Mouse (Mus musculus): ENCODE measurements at regions not wholly inside any gene's neighbourhood (a gene's known extent, or its start where the extent isn't known, plus 50 kb on each side); places are given as distances from the start of the nearest gene placed in this dataset.

GRCm38 (mm10) chr4:12521246-12521645, 349.4 kb upstream of the Fam92a start:
- DNase-seq = no peak

- DNase-seq = no peak
Measured at GRCm38 (mm10) chr4:12516497-12516896, 344.7 kb upstream of the Fam92a start.

GRCm38 (mm10) chr4:12511656-12512385, 340.0 kb upstream of the Fam92a start:
- DNase-seq = peak; percentile 59

DNA sequence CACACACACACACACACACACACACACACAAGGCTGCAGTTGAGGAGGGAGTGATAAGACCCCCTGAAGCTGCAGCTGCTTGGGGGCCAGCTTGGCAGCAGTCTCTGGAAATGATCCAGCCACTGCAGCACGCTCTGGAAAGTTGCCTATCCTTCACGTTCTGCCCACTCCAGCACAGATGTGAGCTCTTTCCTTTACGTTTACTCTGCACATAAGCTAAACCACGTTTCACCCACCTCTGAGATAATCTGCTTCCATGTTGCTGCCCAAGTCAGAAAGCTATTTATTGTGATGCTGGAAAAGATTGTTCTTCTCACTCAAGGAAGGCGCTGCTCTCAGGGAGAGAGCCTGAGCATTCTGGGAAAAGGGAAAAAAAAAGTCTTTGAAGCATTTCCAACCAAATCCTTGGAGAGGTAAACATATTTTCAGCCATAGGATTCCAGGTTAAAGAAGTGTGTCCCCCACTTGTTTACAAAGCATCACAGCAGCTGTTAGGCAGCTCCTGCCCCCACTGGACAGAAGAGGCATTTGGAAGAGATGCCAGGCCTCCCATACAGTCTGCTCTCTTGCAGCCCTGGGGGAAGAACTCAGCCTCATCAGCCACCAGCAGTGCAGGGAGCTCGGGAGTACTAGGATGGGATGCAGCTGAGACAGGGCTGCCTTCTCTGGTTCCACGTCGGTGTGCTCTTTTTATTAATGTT, 335.2 kb upstream of the Fam92a start:
- no peak for DNase-seq

- no peak for DNase-seq
Measured at GRCm38 (mm10) chr4:12501086-12501485, 329.3 kb upstream of the Fam92a start.

DNA sequence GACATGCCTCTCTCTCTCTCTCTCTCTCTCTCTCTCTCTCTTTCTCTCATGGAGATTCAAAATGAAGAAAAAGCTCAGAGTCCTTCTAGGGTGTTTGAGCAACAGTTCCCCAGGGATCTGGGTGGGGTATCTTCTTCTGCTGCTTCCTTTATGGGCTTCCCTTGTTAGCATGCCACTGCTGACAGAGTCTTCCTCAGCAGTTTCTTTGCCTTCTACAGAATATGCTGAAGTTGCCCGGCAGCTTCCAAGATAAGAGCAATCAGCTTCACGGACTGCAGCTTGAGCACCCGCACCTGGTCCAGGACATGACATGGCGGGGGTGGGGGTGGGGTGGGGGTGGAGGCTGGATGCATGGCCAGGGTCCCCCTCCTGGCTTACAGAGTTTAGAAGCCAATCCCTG, 326.6 kb upstream of the Fam92a start:
- no peak for DNase-seq

- DNase-seq = no peak
Measured at GRCm38 (mm10) chr4:12492468-12492867, 320.7 kb upstream of the Fam92a start.

DNA sequence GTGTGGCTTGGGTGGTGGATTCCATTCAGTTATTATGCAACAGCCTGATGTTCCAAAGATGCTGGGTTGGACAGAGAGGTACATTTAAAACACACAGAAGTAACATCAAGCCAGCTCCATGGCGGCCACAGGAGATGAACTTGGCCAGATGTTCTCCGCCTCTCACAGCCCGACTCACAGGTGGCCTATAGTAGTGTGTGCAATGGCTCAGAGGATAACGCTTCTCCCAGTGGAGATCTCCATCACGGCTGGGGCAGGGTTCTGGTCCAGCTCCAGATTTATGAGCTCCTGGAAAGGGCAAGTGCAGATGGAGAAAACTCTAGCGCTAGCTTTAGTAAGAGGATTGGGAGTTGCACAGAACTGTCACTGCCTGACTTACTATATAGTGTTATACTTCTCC, 319.5 kb upstream of the Fam92a start:
- DNase-seq = no peak

- peak; percentile 20 for DNase-seq
Measured at GRCm38 (mm10) chr4:12490066-12490465, 318.3 kb upstream of the Fam92a start.

DNA sequence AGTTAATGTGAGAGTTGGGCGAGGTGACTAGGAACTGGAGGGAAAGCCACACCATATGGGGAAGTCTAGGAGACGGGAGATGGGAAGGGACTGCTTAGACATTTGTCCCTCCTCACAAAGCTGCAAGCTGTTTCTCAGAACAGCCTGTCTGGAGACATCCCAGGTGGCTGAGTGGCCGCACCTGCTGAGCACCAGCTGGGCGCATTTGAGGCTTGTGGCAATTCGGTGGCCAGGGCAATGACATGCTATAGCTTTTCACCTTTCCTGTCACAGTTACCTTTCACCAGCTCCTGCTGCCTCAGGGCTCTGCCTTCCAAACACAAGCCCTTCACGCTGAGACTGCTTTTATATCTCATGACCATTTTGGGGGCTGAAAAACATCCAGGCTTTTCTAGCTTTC, 317.5 kb upstream of the Fam92a start:
- no peak for DNase-seq

DNA sequence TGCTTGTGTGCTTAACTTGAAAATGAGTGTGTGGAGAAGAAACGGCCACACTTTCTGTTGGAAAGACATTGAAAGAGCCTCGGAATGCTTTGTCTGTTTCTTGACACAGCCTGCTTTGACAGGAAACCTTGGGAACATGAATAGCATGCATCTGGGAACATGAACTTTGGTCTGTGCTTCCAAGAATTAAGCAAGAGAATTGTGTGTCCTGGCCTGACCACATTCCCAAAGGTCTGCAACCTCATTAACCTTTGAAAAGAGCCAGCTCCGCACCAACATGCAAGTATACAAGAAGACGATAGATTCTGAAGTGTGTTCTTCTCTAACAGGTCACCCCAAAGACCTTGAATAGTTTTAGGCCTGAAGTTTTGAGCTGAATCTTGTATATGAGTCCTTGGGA, 309.7 kb upstream of the Fam92a start:
- no peak for DNase-seq

- no peak for DNase-seq
Measured at GRCm38 (mm10) chr4:12476717-12477116, 304.9 kb upstream of the Fam92a start.

DNA sequence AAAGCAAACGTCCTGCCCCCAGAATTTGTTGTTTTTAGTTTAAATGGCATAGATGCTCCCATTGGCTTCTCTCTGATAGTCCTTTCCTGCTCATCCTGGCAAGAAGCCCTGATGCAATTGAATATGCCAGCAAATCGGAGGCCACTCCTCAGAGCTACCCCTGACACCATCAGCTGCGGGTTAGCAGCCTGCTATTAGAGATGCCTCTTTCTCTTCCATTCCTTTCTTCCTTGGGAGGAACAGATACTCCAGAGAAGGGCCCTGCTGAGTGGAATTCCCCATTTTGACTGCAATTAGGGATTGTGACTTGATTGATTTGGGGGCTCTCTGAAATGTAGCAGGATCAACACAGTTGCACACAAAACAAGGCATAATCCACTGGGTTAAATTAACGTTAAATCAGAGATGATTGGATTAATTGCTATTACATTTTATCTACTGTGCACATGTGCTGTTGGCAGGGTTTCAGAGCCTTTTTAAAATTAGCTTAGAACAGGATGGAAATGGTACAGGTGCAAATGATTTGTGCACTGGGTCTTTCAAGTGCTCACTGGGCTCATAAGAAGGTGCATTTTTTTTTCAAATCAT, 303.3 kb upstream of the Fam92a start:
- no peak for DNase-seq

DNA sequence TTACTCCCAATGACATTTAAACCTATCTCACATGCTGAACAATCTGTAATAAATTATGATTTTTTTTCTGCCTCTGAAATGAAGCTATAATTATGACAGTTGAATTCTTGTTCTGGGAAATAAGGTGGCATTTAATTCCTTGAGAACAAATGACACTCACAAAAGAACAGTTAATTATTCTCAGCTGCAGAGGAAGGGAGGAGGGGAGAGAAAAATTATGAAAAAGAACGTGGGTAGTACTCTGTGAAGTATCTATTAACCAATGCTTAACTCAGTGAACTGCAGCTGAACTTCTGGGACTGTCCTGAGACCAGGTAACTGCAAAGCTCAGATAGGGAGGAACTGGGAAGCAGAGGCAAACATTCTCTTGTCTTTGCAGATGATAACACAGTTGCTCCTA, 302.6 kb upstream of the Fam92a start:
- DNase-seq = no peak

GRCm38 (mm10) chr4:12461701-12462100, 289.9 kb upstream of the Fam92a start:
- DNase-seq = no peak

- peak; percentile 7 for DNase-seq
Measured at GRCm38 (mm10) chr4:12461251-12461650, 289.4 kb upstream of the Fam92a start.

DNA sequence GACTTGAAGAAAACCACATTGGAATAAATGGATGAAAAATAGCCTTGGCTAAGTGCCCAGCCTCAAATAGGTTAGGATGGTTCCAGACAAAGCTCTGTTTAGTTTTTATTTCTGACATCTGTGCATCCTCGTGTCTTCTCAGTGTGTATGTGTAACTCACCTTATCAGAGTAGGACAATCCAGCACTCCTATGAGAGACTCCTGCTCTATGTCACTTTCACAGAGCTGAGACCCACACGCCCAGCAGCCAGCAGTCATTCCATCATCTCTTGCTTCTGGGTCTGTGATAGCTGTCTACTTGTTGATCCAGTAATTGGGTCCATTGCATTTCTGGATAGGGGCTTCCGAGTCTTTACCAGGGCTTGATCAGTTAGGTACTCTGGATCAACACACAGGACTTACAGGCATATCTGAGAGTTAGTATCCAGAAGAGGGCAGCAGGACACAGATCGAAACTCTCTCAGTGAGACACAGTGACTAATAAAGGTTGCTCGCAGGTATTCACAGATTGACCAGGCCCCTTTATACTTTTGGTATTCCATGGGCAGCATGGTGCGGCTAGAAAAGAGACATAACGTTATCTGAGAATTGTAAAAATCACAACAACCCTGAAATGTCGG, 286.3 kb upstream of the Fam92a start:
- DNase-seq = no peak

DNA sequence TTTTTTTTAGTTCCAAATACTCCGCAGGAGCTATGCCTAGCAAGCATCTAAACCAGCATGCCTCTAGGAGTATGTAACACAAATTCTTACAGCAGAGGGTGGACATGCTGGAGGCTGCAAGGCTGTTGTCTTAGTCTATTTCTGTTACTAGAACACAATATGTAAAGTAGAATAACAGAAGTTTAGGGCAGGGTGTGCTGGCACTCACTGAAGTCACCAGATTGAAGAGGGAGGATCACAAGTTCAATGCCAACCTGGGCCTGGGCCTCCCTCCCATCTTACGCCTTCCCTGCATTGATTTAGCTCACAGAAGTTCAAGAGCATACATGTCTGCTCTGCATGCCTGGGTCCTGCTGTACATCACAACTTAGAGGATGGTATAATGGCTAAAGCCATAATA, 280.3 kb upstream of the Fam92a start:
- DNase-seq = no peak

DNA sequence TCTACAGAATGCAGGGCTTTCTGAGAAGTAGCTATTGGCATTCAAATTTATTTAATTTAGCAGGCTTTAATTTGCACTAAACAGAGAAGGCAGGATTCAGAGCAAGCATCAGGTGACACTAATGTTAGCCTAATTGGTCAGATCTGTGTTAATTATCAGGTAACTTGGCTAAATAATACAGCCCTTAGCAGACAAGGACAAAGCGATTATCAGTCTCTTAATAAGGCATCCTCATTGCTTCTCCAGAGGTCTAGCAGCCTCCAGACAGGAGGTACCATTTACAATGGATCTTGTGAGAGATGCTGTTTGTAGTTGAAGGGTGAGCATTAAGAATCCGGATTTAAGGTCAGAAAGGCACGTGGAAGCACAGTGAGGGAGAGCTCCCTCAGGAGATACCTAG, 253.7 kb upstream of the Fam92a start:
- DNase-seq = no peak

- peak; percentile 9 for DNase-seq
Measured at GRCm38 (mm10) chr4:12421628-12422319, 250.0 kb upstream of the Fam92a start.

DNA sequence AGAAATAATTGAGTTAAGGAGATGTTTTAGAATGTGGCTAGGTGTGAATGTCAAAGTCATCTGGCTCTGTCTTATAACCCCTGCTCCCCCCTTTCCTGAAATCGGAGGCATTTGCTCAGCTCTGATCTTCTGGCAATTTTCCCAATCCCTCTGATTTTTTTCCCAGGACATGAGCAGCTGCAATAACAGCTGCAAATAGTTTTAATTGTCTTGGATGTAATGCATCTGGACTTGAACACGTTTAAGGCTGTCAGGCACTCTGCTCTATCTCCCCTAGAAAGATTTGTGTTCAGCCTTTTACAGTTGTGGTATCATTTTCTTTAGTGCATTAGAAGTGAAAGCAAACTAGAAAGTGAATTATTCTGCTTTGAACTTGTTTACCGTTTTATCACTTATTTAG, 246.3 kb upstream of the Fam92a start:
- DNase-seq = peak; percentile 6

GRCm38 (mm10) chr4:12395344-12395743, 223.5 kb upstream of the Fam92a start:
- no peak for DNase-seq
